In the genomic region with DNA sequence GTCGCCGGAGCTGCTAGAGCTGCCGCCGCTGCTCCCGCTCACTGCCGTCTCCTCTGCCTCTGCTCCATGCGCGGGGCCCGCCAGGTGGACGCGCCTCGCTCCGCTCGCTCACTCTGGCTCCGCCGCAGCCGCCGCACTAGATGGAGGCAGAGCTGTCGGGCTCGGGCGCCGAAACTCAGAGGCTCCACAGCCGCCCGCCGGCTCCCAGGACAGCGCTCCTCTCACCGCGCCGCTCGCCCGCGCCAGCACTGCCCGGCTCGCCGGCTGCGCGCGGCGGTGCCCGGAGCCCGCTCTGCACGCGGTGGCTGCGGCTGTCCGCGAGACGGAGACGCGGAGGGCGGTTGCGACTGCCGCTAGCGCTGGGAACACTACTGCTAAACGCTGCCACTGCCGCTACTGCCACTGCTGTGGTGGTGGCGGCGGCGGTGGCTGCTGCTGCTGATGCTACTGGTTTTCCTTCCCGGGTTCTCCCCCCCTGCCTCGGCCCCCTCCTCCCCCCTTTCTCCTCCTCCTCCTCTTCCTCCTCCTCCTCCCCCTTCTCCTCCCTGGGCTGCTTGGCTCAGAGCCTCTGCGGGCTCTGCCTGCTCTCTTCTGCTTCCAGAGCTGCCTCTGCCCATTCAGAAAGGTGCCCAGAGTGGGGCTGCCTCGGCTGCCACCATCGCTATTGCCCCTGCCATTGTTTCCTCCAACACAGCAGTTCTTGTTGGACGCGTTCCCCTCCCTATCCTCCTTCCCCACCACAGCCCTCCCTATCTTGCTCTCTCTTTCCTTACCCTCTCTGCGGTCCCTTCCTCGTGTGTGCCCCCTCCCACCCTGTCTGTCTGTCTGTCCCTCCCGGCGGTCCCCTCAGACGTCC, we compare ENCODE assay signal across 8 mouse cellular contexts. TPM values are rescaled to one million over a fixed set of nuclear protein-coding genes. Genes with fewer than 3 reads are reported as not detected.
A peak's percentile ranks its signal among the peaks of the same experiment; 100 is the strongest.
DNase-seq lines count a peak whose midpoint lies in the region; ATAC-seq and TF ChIP-seq lines count a peak whose summit lies in the region.

TSS of gene Nexmif (minus strand) at position 450 of the 856 bp plus-strand sequence.

- no peaks in the 10 kb centered on the region for H3K36me3 ChIP-seq in embryonic facial prominence, embryonic 14.5 days (ENCODE audit: control insufficient read depth, insufficient read depth, low read length)
- no peaks in the 10 kb centered on the region for H3K36me3 ChIP-seq in heart, postnatal 0 days (replicated peaks; ENCODE audit: control insufficient read depth, insufficient read depth, low read length)
- no peaks in the 10 kb centered on the region for H3K36me3 ChIP-seq in liver, embryonic 13.5 days
- H3K36me3 ChIP-seq in neural tube, embryonic 14.5 days (ENCODE audit: control insufficient read depth, insufficient read depth, low read length), result no peaks in the 10 kb centered on the region

- DNase-seq in urinary bladder, postnatal 14 days (ENCODE audit: low spot score), result peak; percentile 3
- no peak for DNase-seq in urinary bladder, postnatal 25 days (ENCODE audit: low spot score)
- DNase-seq in embryonic facial prominence, embryonic 14.5 days (ENCODE audit: low spot score), result peak; percentile 31
- DNase-seq in heart, postnatal 0 days (ENCODE audit: low spot score), result no peak
- peak; percentile 13 to 54 for DNase-seq in kidney, postnatal 36 days
- no peak for DNase-seq in liver, embryonic 13.5 days
- peak; percentile 0 to 4 for DNase-seq in urinary bladder, postnatal 36 days (ENCODE audit: low spot score in 2 of 2)

- H3K27me3 ChIP-seq in embryonic facial prominence, embryonic 14.5 days (replicated peaks; ENCODE audit: control insufficient read depth, insufficient read depth, low read length), result peaks cover 30% of the 10 kb centered on the region
- peaks cover 13% of the 10 kb centered on the region; the same call in 1 of the 2 replicates for H3K27me3 ChIP-seq in heart, postnatal 0 days (ENCODE audit: control insufficient read depth, insufficient read depth, low read length)
- peaks cover 74% of the 10 kb centered on the region for H3K27me3 ChIP-seq in liver, embryonic 13.5 days
- peaks cover 3% of the 10 kb centered on the region; the same call in 1 of the 2 replicates for H3K27me3 ChIP-seq in neural tube, embryonic 14.5 days (ENCODE audit: control insufficient read depth, insufficient read depth, low read length)

- peak; percentile 87 for ATAC-seq in embryonic facial prominence, embryonic 14.5 days (ENCODE audit: low read depth)
- ATAC-seq in heart, postnatal 0 days (ENCODE audit: insufficient read depth, low read depth), result peak; percentile 73
- ATAC-seq in liver, embryonic 13.5 days (ENCODE audit: low read depth), result no peak
- ATAC-seq in neural tube, embryonic 14.5 days (ENCODE audit: low read depth), result peak; percentile 86

- no peak for TF ChIP-seq EP300 in heart, postnatal 0 days (IDR thresholded peaks at IDR 0.05; ENCODE audit: low read depth)

- TF ChIP-seq CTCF in heart, postnatal 0 days (IDR thresholded peaks at IDR 0.05; ENCODE audit: low read depth), result no peak

- 35% methylated on average over 8 of the region's 70 CpGs for WGBS in embryonic facial prominence, embryonic 14.5 days
- 15% methylated on average over 26 of the region's 70 CpGs for WGBS in heart, postnatal 0 days
- WGBS in liver, embryonic 13.5 days (ENCODE audit: insufficient replicate concordance), result 20% methylated on average over 58 of the region's 70 CpGs
- 9% methylated on average over 32 of the region's 70 CpGs for WGBS in neural tube, embryonic 14.5 days

- H3K4me2 ChIP-seq in embryonic facial prominence, embryonic 14.5 days (ENCODE audit: low read depth, low read length), result peak within 1 kb of the TSS; percentile 63
- H3K4me2 ChIP-seq in heart, postnatal 0 days (ENCODE audit: low read depth, low read length), result peak within 1 kb of the TSS; percentile 76
- H3K4me2 ChIP-seq in liver, embryonic 13.5 days, result peak within 1 kb of the TSS; percentile 63
- peak within 1 kb of the TSS; percentile 49 for H3K4me2 ChIP-seq in neural tube, embryonic 14.5 days (ENCODE audit: low read depth, low read length)

- H3K9me3 ChIP-seq in embryonic facial prominence, embryonic 14.5 days (ENCODE audit: control insufficient read depth, low read length), result no peaks in the 10 kb centered on the region
- H3K9me3 ChIP-seq in heart, postnatal 0 days (replicated peaks; ENCODE audit: control insufficient read depth, low read length), result no peaks in the 10 kb centered on the region
- H3K9me3 ChIP-seq in liver, embryonic 13.5 days (replicated peaks), result no peaks in the 10 kb centered on the region
- no peaks in the 10 kb centered on the region for H3K9me3 ChIP-seq in neural tube, embryonic 14.5 days (ENCODE audit: control insufficient read depth, low read length)

- H3K4me1 ChIP-seq in embryonic facial prominence, embryonic 14.5 days (ENCODE audit: control insufficient read depth, insufficient read depth, low read length), result no peaks in the 10 kb centered on the region
- H3K4me1 ChIP-seq in heart, postnatal 0 days (ENCODE audit: control insufficient read depth, insufficient read depth), result no peaks in the 10 kb centered on the region
- H3K4me1 ChIP-seq in liver, embryonic 13.5 days (replicated peaks), result no peaks in the 10 kb centered on the region
- H3K4me1 ChIP-seq in neural tube, embryonic 14.5 days (ENCODE audit: control insufficient read depth, insufficient read depth, low read length), result no peaks in the 10 kb centered on the region

- H3K27ac ChIP-seq in embryonic facial prominence, embryonic 14.5 days (replicated peaks; ENCODE audit: low read depth, low read length), result peak within 1 kb of the TSS; percentile 72
- peak within 1 kb of the TSS; percentile 55 for H3K27ac ChIP-seq in heart, postnatal 0 days (ENCODE audit: low read depth)
- no peak within 1 kb of the TSS for H3K27ac ChIP-seq in liver, embryonic 13.5 days
- H3K27ac ChIP-seq in neural tube, embryonic 14.5 days (ENCODE audit: low read depth, low read length), result peak within 1 kb of the TSS; percentile 92

- H3K4me3 ChIP-seq in embryonic facial prominence, embryonic 14.5 days (ENCODE audit: low read depth, low read length), result peak within 1 kb of the TSS; percentile 50
- peak within 1 kb of the TSS; percentile 55 for H3K4me3 ChIP-seq in heart, postnatal 0 days (ENCODE audit: low read depth, low read length)
- H3K4me3 ChIP-seq in liver, embryonic 13.5 days (replicated peaks), result peak within 1 kb of the TSS; percentile 49
- H3K4me3 ChIP-seq in neural tube, embryonic 14.5 days (ENCODE audit: low read depth, low read length), result peak within 1 kb of the TSS; percentile 56

- peak within 1 kb of the TSS; percentile 66 for H3K9ac ChIP-seq in embryonic facial prominence, embryonic 14.5 days (ENCODE audit: low read depth, low read length)
- H3K9ac ChIP-seq in heart, postnatal 0 days (replicated peaks; ENCODE audit: low read depth, low read length), result peak within 1 kb of the TSS; percentile 40
- H3K9ac ChIP-seq in liver, embryonic 13.5 days, result no peak within 1 kb of the TSS
- peak within 1 kb of the TSS; percentile 76 for H3K9ac ChIP-seq in neural tube, embryonic 14.5 days (replicated peaks; ENCODE audit: low read depth, low read length)

RNA-seq across cellular contexts. Expression of gene Nexmif, which starts in this region (rescaled TPM):
- 2.9 and 3.1 TPM in 2 replicates for polyA plus RNA-seq in embryonic facial prominence, embryonic 14.5 days (2014; fragmentation: Nextera tagmentation; extraction: Ambion mirVana)
- total RNA-seq in heart, postnatal 0 days (2014; rRNA removed; ENCODE audit: low replicate concordance), result 0.69 and 1.7 TPM in 2 replicates
- polyA plus RNA-seq in heart, postnatal 0 days (2015; fragmentation: Nextera tagmentation; extraction: Ambion mirVana), result 0.59 and 0.74 TPM in 2 replicates
- 0.02 and 0.03 TPM in 2 replicates for polyA plus RNA-seq in liver, embryonic 13.5 days (2015; fragmentation: Nextera tagmentation; extraction: Ambion mirVana)
- polyA plus RNA-seq in neural tube, embryonic 14.5 days (2014; fragmentation: Nextera tagmentation; extraction: Ambion mirVana), result 16.3 and 19.4 TPM in 2 replicates

Comparison
In these comparisons a context has a peak if more than half of its experiments do, and no peak if none do; other contexts are left out.
1. DNase-seq: peak in urinary bladder, postnatal 14 days (single experiment), embryonic facial prominence, embryonic 14.5 days (single experiment), kidney, postnatal 36 days (2 of 2) and urinary bladder, postnatal 36 days (2 of 2); none in urinary bladder, postnatal 25 days (single experiment), heart, postnatal 0 days (single experiment) and liver, embryonic 13.5 days (single experiment).
2. Peak in every context shown above with its lines, with median percentiles within 50 percentile points of each other: H3K4me2 ChIP-seq and H3K4me3 ChIP-seq.